Mouse (Mus musculus) brain, embryonic 14.5 days (tissue): ENCODE results near the gene Mslnl.

ENCODE experiments used
- CTCF ChIP-seq: fragments of 200-500 bp; IDR thresholded peaks from 2 replicates; pipeline ENCODE4 v1.5.1; 2012; ENCODE audit warnings: inconsistent platforms, mild to moderate bottlenecking, moderate library complexity, borderline replicate concordance; ENCODE audit not compliant: insufficient read depth, insufficient read length; ENCODE audit errors: extremely low read depth
- POLR2A ChIP-seq: fragments of 200-500 bp; IDR thresholded peaks from 2 replicates; pipeline ENCODE4 v1.6.1; 2012; ENCODE audit warnings: mild to moderate bottlenecking, inconsistent platforms, borderline replicate concordance; ENCODE audit not compliant: poor library complexity, insufficient read depth, insufficient read length, severe bottlenecking; ENCODE audit errors: extremely low read depth

DNA sequence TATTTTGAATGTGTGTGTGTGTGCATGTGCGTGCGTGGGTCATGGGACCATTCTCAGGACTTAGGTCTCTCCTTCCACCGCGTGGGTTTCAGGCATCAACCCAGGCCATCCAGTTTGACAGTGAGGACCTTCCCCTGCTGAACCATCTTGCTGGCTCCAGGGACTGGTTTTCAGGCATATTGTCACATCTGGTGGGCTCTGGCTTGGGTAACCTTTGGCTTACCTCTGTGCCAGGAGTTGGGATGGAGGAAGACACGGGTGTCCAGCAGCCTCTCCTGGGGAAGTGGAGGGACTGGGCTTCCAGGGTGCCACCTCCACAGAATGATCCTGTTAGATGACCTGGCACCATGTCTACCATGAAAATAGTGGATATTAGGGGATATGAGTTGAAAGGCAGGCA is 42.1 kb downstream of the Mslnl start:
- TF ChIP-seq CTCF: no peak
- no peak for TF ChIP-seq POLR2A
